Mouse (Mus musculus) ES-Bruce4 (cell line): ENCODE measurements around the gene Stk24.

Experiments
- CTCF ChIP-seq: IDR thresholded peaks from one replicate; pipeline ENCODE4 v1.8.1; 2011; ENCODE audit warnings: low read depth, low read length
- EP300 ChIP-seq: IDR thresholded peaks from 2 replicates; pipeline ENCODE4 v1.6.1; 2011; ENCODE audit warnings: low read depth, low read length; ENCODE audit not compliant: insufficient read depth
- POLR2A ChIP-seq: IDR thresholded peaks from one replicate; pipeline ENCODE4 v1.8.1; 2011; ENCODE audit warnings: low read length; ENCODE audit not compliant: insufficient read depth

GRCm38 (mm10) chr14:121254869-121255268 lies 124.9 kb downstream of the Stk24 start:
- TF ChIP-seq POLR2A (no peak), CTCF (no peak), EP300 (no peak)
